Mouse (Mus musculus) heart, postnatal 0 days (tissue): Measurements from ENCODE around the gene Dlx5. TPM values are rescaled to one million over a fixed set of nuclear protein-coding genes. Genes with fewer than 3 reads are reported as not detected.
A peak's percentile ranks its signal among the peaks of the same experiment; 100 is the strongest.

Experiments used
- ATAC-seq: fragments of 200-750 bp; cut with Nextera tagmentation; 2 replicates; pipeline ENCODE4 v1.8.0; 2017; ENCODE audit warnings: low read depth, moderate number of reproducible peaks, moderate library complexity; ENCODE audit not compliant: insufficient read depth
- DNase-seq: peaks from one replicate; pipeline ENCODE4 v3.0.0-alpha.2; 2016; ENCODE audit warnings: low spot score
- H3K27ac ChIP-seq: fragments of 300-500 bp; sonication (generic); 2 replicates; pipeline ENCODE4 v1.5.1; 2014; ENCODE audit warnings: low read depth, mild to moderate bottlenecking
- H3K27me3 ChIP-seq: fragments of 300-500 bp; sonication (generic); 2 replicates; pipeline ENCODE4 v1.6.1; 2014; ENCODE audit warnings: low read length, mixed read lengths; ENCODE audit not compliant: control insufficient read depth, insufficient read depth
- H3K36me3 ChIP-seq: fragments of 300-500 bp; sonication (generic); replicated peaks from 2 replicates; pipeline ENCODE4 v1.6.1; 2014; ENCODE audit warnings: low read length, mixed read lengths; ENCODE audit not compliant: control insufficient read depth, insufficient read depth
- H3K4me1 ChIP-seq: fragments of 300-500 bp; sonication (generic); 2 replicates; pipeline ENCODE4 v1.6.1; 2014; ENCODE audit warnings: antibody characterized with exemption; ENCODE audit not compliant: control insufficient read depth, insufficient read depth
- H3K4me2 ChIP-seq: fragments of 300-500 bp; sonication (generic); 2 replicates; pipeline ENCODE4 v1.6.1; 2014; ENCODE audit warnings: low read depth, mild to moderate bottlenecking, low read length, moderate library complexity
- H3K4me3 ChIP-seq: fragments of 300-500 bp; sonication (generic); 2 replicates; pipeline ENCODE4 v1.5.1; 2014; ENCODE audit warnings: low read depth, low read length
- H3K9ac ChIP-seq: fragments of 300-500 bp; sonication (generic); replicated peaks from 2 replicates; pipeline ENCODE4 v1.6.1; 2014; ENCODE audit warnings: low read depth, low read length, mixed read lengths
- H3K9me3 ChIP-seq: fragments of 300-500 bp; sonication (generic); replicated peaks from 2 replicates; pipeline ENCODE4 v1.6.1; 2016; ENCODE audit warnings: low read length; ENCODE audit not compliant: control insufficient read depth
- CTCF ChIP-seq: IDR thresholded peaks from 2 replicates; pipeline ENCODE4 v1.5.1; 2016; ENCODE audit warnings: antibody characterized with exemption, control low read depth, low read depth
- EP300 ChIP-seq: IDR thresholded peaks from 2 replicates; pipeline ENCODE4 v1.6.1; 2016; ENCODE audit warnings: antibody characterized with exemption, low read depth
- WGBS: fragments of 180-500 bp; shearing (Covaris S2); extraction: QIAGEN DNeasy Blood & Tissue Kit; methylation state at CpG from one replicate; pipeline ENCODE4 v1.1.7; 2014; 5-methylcytosine and 5-hydroxymethylcytosine counted together
- polyA plus RNA-seq: library from polyadenylated mRNA; unstranded; fragments of >200 nt; fragmentation: Nextera tagmentation; extraction: Ambion mirVana; gene quantifications from 2 replicates; pipeline ENCODE4 v1.2.1, GENCODE M21; 2015
- total RNA-seq: library from RNA; depleted of rRNA; stranded (reverse); fragments of >200 nt; gene quantifications from 2 replicates; pipeline ENCODE4 v1.2.3, GENCODE M21; 2014; ENCODE audit warnings: low replicate concordance

Gene Dlx5
- total and polyA plus RNA-seq, 2 experiments from 2014 or later, result 0.68 TPM; not detected in 1

DNA sequence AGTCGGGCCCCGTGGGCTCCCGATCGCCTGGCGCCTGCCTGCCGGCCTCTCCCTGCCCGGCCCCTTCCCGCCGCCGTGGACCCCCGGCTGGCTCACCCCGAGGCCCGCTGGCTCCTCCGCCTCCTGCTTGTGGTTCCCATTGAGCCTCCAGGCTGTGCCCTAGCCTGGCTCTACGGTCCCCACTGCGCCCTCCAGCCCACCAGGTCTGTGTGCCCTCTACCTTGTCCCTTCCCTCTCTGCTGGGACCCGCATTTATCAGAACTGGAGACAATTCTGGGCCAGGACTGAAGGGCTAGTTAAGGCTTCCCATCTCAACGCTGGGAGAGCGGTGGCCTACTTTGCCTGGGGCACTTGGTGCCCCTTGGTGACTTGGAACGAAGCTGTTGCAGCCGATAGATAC is 17.9 kb downstream of the Dlx5 start:
- H3K4me2 ChIP-seq, result peak overlapping the region; percentile 79
- no peak; the same call in 1 of the 2 replicates for ATAC-seq
- peaks cover 96% of the 10 kb centered on the region for H3K27me3 ChIP-seq
- no peak for DNase-seq
- H3K27ac ChIP-seq, result no peak overlapping the region
- H3K4me1 ChIP-seq, result peaks cover 16% of the 10 kb centered on the region
- H3K36me3 ChIP-seq, result no peaks in the 10 kb centered on the region
- H3K9me3 ChIP-seq, result no peaks in the 10 kb centered on the region
- no peak overlapping the region for H3K9ac ChIP-seq
- 7% methylated on average over 19 of the region's 21 CpGs for WGBS
- peak overlapping the region; percentile 49 for H3K4me3 ChIP-seq
- TF ChIP-seq CTCF (no peak), EP300 (no peak)

DNA sequence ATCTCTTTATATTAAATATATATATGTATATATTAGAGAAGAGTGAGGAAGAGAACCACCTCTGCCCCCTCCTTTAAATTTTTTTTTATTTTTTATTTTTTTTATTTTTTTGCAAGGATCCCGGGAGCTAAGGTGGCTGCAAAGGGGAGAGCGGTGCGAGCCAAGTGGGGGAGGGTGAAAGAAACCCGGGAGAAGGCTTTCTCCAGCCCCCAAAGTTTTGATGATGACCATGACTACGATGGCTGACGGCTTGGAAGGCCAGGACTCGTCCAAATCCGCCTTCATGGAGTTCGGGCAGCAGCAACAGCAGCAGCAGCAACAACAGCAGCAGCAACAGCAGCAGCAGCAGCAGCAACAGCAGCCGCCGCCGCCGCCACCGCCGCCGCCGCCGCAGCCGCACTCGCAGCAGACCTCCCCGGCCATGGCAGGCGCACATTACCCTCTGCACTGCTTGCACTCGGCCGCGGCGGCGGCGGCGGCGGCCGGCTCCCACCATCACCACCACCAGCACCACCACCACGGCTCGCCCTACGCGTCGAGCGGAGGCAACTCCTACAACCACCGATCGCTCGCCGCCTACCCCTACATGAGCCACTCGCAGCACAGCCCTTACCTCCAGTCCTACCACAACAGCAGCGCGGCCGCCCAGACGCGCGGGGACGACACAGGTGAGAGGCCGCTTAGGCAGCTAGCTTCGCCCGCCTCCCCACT is 18.6 kb downstream of the Dlx5 start, which contains the start of gene Dlx6:
Gene Dlx6, plus strand, starts transcription at position 175 of the 711 bp plus-strand sequence.
- peaks cover 95% of the 10 kb centered on the region for H3K27me3 ChIP-seq
- peak within 1 kb of the TSS; percentile 49 for H3K4me3 ChIP-seq
- under 1% methylated on average over 33 of the region's 52 CpGs for WGBS
- TF ChIP-seq CTCF (no peak), EP300 (no peak)
- peak; percentile 56 for ATAC-seq
- H3K36me3 ChIP-seq, result no peaks in the 10 kb centered on the region
- DNase-seq, result no peak
- peaks cover 16% of the 10 kb centered on the region for H3K4me1 ChIP-seq
- no peaks in the 10 kb centered on the region for H3K9me3 ChIP-seq
- peak within 1 kb of the TSS; percentile 79 for H3K4me2 ChIP-seq
- H3K27ac ChIP-seq, result no peak within 1 kb of the TSS
- H3K9ac ChIP-seq, result no peak within 1 kb of the TSS

DNA sequence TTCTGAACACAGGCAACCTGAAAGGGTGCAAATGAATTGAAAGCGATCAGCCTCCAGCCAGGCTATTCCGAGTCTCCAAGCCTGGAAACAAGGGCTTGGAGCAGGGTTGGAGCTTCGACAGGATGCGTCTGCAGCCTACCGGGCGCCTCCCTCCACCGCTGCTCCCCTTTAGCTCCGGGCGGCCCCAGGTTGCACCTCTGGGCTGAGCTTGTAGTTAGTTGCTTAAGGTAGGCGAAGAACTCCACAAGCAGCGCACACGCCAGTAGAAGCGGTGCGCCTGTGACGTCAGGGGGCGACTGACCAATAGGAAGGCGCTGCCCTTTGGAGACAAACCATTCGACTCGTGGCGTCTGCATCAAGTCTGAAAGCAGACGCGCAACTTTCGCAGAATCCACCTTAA is 19.3 kb downstream of the Dlx5 start:
- Histone ChIP-seq H3K9ac (no peak overlapping the region), H3K27ac (no peak overlapping the region), H3K36me3 (no peaks in the 10 kb centered on the region), H3K4me2 (peak overlapping the region; percentile 79), H3K27me3 (peaks cover 97% of the 10 kb centered on the region), H3K9me3 (no peaks in the 10 kb centered on the region), H3K4me3 (peak overlapping the region; percentile 49), H3K4me1 (peaks cover 16% of the 10 kb centered on the region)
- DNase-seq (no peak), ATAC-seq (peak; percentile 59; the same call in 1 of the 2 replicates)
- WGBS, result 3% methylated on average over 23 of the region's 23 CpGs
- TF ChIP-seq CTCF (no peak), EP300 (no peak)

DNA sequence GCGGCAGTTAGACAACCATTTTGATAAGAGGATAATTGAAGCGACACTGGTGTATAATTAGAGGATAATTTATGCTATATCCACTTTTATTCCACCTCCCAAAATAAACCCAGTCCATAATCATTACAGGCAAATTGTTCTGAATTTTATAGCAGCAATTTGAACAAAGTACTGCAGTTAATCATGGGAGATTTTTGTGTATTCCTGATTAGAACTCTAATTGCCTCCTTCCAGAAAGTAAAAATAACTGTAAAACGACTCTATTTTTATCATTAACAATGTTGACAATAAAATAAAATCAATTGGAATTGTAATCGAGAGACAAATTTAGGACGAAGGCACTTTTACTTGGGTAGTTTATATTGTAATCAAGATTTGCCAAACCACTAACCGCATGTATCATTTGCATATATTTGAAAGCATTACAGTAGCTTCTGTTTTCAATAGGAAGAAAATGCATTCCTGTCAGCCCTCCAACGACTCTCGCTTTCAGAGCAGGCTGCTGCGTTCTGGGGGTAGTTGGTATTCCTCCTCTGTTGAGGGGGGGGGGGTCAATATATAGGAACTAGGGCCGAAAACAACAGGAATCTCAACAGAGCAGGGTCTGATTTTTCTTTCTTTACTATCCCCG is 20.0 kb downstream of the Dlx5 start:
- Histone ChIP-seq H3K27ac (no peak overlapping the region), H3K36me3 (no peaks in the 10 kb centered on the region), H3K27me3 (peaks cover 98% of the 10 kb centered on the region), H3K9ac (no peak overlapping the region), H3K4me2 (peak overlapping the region; percentile 79), H3K4me1 (peaks cover 16% of the 10 kb centered on the region), H3K9me3 (no peaks in the 10 kb centered on the region), H3K4me3 (peak overlapping the region; percentile 49)
- 6% methylated on average over 11 of the region's 11 CpGs for WGBS
- DNase-seq (no peak), ATAC-seq (no peak)
- TF ChIP-seq EP300, result no peak
- no peak for TF ChIP-seq CTCF

DNA sequence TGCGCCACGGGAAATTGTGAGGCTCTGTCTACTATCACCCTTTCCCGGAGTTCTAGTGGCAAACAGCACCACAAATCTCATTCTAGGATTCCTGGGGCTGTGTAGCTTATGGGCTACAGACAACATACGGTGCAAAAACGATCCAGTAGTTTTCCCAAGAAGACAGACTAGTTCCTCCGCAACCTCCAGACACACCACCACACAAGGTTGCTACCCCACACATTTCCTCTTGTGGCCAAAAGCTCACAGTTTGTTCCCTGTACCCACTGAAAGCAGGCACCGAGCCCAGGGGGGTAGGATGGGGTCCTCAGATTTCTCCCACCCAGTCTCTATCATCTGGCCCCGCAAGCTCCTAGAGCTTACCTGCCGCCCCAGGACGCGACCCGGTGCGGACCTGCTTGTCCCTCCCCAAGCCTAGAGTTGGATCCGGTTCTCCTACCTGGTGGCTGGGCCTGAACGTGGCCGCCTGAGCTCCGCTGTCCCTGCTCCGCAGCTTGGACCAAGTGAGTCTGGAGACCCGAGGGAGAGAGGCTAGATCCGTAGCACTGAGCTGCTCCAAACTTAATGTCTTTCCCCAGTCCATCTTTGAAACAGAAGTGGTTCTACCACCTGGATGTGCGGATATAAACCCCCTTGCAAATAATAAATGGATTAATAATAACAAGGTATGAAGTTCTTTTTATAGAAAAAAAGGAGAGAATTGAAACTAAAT is 20.6 kb downstream of the Dlx5 start:
- H3K4me3 ChIP-seq, result peak overlapping the region; percentile 29
- 2% methylated on average over 21 of the region's 21 CpGs for WGBS

More for the DNA sequence above, 20.6 kb downstream of the Dlx5 start:
- Histone ChIP-seq H3K9me3 (no peaks in the 10 kb centered on the region), H3K4me1 (peaks cover 16% of the 10 kb centered on the region), H3K27me3 (peaks cover 98% of the 10 kb centered on the region), H3K9ac (no peak overlapping the region), H3K36me3 (no peaks in the 10 kb centered on the region), H3K27ac (no peak overlapping the region), H3K4me2 (peak overlapping the region; percentile 33; the same call in 1 of the 2 replicates)
- TF ChIP-seq EP300 (no peak), CTCF (no peak)
- no peak for DNase-seq
- no peak for ATAC-seq
